22 mouse cellular contexts compared by ENCODE assay signal in genomic region chr1:58138986-58139385, GRCm38 (mm10). TPM values are rescaled to one million over a fixed set of nuclear protein-coding genes. Genes with fewer than 3 reads are reported as not detected.
DNase-seq lines count a peak whose midpoint lies in the region; ATAC-seq and TF ChIP-seq lines count a peak whose summit lies in the region.
"Had no signal": no experiment of that assay in that cellular context is flagged by ENCODE, and none has a peak within 500 bp of the region (broad histone marks: within the 10 kb centered on the region; RNA-seq: fewer than 3 reads in every experiment).

No protein-coding gene starts in this region.

- no peak overlapping the region for H3K4me3 ChIP-seq in liver, adult 2 months (ENCODE audit: insufficient read depth, low read depth, low read length)
- H3K4me3 ChIP-seq in liver, embryonic 12.5 days = no peak overlapping the region
- no peak overlapping the region for H3K4me3 ChIP-seq in forebrain, embryonic 12.5 days (replicated peaks)
- H3K4me3 ChIP-seq: embryonic facial prominence, embryonic 12.5 days; hindbrain, embryonic 13.5 days; limb, embryonic 12.5 days; midbrain, embryonic 15.5 days had no signal

- peaks cover 8% of the 10 kb centered on the region for H3K4me1 ChIP-seq in liver, adult 2 months (ENCODE audit: control insufficient read depth, insufficient read depth, low read length)
- H3K4me1 ChIP-seq in liver, embryonic 12.5 days = no peaks in the 10 kb centered on the region
- H3K4me1 ChIP-seq in forebrain, embryonic 12.5 days = no peaks in the 10 kb centered on the region; the same call in 1 of the 2 replicates
- H3K4me1 ChIP-seq: embryonic facial prominence, embryonic 12.5 days; hindbrain, embryonic 13.5 days; midbrain, embryonic 15.5 days had no signal

- H3K9ac ChIP-seq in liver, adult 2 months (ENCODE audit: low read depth, low read length) = no peak overlapping the region
- H3K9ac ChIP-seq in liver, embryonic 12.5 days = no peak overlapping the region
- H3K9ac ChIP-seq in forebrain, embryonic 12.5 days = no peak overlapping the region
- H3K9ac ChIP-seq: embryonic facial prominence, embryonic 12.5 days; forebrain, postnatal 0 days; hindbrain, embryonic 13.5 days; limb, embryonic 12.5 days; midbrain, embryonic 15.5 days had no signal

- no peak for ATAC-seq in liver, embryonic 12.5 days
- ATAC-seq in Patski = no peak
- no peak for ATAC-seq in forebrain, embryonic 12.5 days (ENCODE audit: low FRiP score)
- ATAC-seq: CD4-positive, CD25-positive, alpha-beta regulatory T cell, adult 4 months; forebrain, postnatal 0 days; midbrain, embryonic 15.5 days had no signal

- peaks cover 73% of the 10 kb centered on the region for H3K36me3 ChIP-seq in liver, adult 2 months (ENCODE audit: control insufficient read depth, insufficient read depth, low read length)
- no peaks in the 10 kb centered on the region for H3K36me3 ChIP-seq in liver, embryonic 12.5 days
- no peaks in the 10 kb centered on the region for H3K36me3 ChIP-seq in forebrain, embryonic 12.5 days (replicated peaks)
- H3K36me3 ChIP-seq: embryonic facial prominence, embryonic 12.5 days; hindbrain, embryonic 13.5 days; limb, embryonic 12.5 days; midbrain, embryonic 15.5 days had no signal

- DNase-seq in liver, adult 2 months (ENCODE audit: extremely low read depth, low read depth, low spot score) = no peak
- DNase-seq in thymus, postnatal 4 days = peak; percentile 17
- no peak for DNase-seq in thymus, postnatal 36 days
- DNase-seq in Patski (ENCODE audit: low read depth, low spot score) = no peak
- DNase-seq in adrenal gland, adult (ENCODE audit: inconsistent age in 2 of 2, low spot score in 1 of 2) = no peak
- DNase-seq: adrenal gland, postnatal 10 days; cerebellum, adult 11-12 months; forebrain, postnatal 0 days; gastrocnemius, postnatal 10 days; heart, postnatal 10 days; kidney, adult 11 months; kidney, postnatal 10 days; retina, postnatal 1 day; spleen, adult 18-20 months; thymus, postnatal 25 days had no signal

- H3K27me3 ChIP-seq in liver, adult 2 months (ENCODE audit: control insufficient read depth, insufficient read depth, low read length) = no peaks in the 10 kb centered on the region
- no peaks in the 10 kb centered on the region for H3K27me3 ChIP-seq in liver, embryonic 12.5 days (replicated peaks)
- peaks cover 14% of the 10 kb centered on the region for H3K27me3 ChIP-seq in Patski
- no peaks in the 10 kb centered on the region for H3K27me3 ChIP-seq in forebrain, embryonic 12.5 days
- H3K27me3 ChIP-seq: embryonic facial prominence, embryonic 12.5 days; hindbrain, embryonic 13.5 days; limb, embryonic 12.5 days; midbrain, embryonic 15.5 days had no signal

- 93% methylated on average over 9 of the region's 9 CpGs for WGBS in liver, adult 2 months
- 70% methylated on average over 9 of the region's 9 CpGs for WGBS in liver, embryonic 12.5 days (ENCODE audit: insufficient replicate concordance)
- 90% methylated on average over 9 of the region's 9 CpGs for WGBS in forebrain, embryonic 12.5 days

- in situ Hi-C loops in Patski (cut with MboI; ENCODE audit: low pct_unique_long_range_greater_than_20kb) = no loop called here

- peak; percentile 14; the same call in 1 of the 2 replicates for TF ChIP-seq CTCF in liver, adult 2 months (IDR thresholded peaks at IDR 0.05; ENCODE audit: low read depth, low read length)
- peak; percentile 45 for TF ChIP-seq CTCF in Patski (IDR thresholded peaks at IDR 0.05)

- no peak overlapping the region for H3K27ac ChIP-seq in liver, adult 2 months (replicated peaks; ENCODE audit: insufficient read depth, low read depth, low read length)
- no peak overlapping the region for H3K27ac ChIP-seq in liver, embryonic 12.5 days
- no peak overlapping the region for H3K27ac ChIP-seq in forebrain, embryonic 12.5 days
- H3K27ac ChIP-seq: embryonic facial prominence, embryonic 12.5 days; hindbrain, embryonic 13.5 days; limb, embryonic 12.5 days; midbrain, embryonic 15.5 days had no signal

- no peak for TF ChIP-seq POLR2A in liver, adult 2 months (IDR thresholded peaks at IDR 0.05; ENCODE audit: extremely low read depth, insufficient read depth, low read length)

- peaks cover 12% of the 10 kb centered on the region; the same call in 1 of the 2 replicates for H3K9me3 ChIP-seq in liver, embryonic 12.5 days (replicated peaks)
- H3K9me3 ChIP-seq in forebrain, embryonic 12.5 days = peaks cover 5% of the 10 kb centered on the region; the same call in 1 of the 2 replicates
- H3K9me3 ChIP-seq: embryonic facial prominence, embryonic 12.5 days; hindbrain, embryonic 13.5 days; midbrain, embryonic 15.5 days had no signal

- POLR2A ChIA-PET in Patski (lab: Charles Lee) = no interaction called here

- CTCF ChIA-PET in Patski (lab: Charles Lee) = interaction anchor here (1.5 kb wide), 1 partner anchor 23 kb away, joined by 3 read pairs; no protein-coding TSS in a partner anchor

- H3K79me2 ChIP-seq in liver, adult 2 months (ENCODE audit: control insufficient read depth, insufficient read depth, low read length) = no peaks in the 10 kb centered on the region

- no peak overlapping the region for H3K4me2 ChIP-seq in liver, embryonic 12.5 days
- no peak overlapping the region for H3K4me2 ChIP-seq in forebrain, embryonic 12.5 days
- H3K4me2 ChIP-seq: embryonic facial prominence, embryonic 12.5 days; hindbrain, embryonic 13.5 days; limb, embryonic 12.5 days; midbrain, embryonic 15.5 days had no signal

RNA-seq across cellular contexts. Expression of gene Aox3, which starts 26.1 kb away (rescaled TPM):
- total RNA-seq in liver, adult 2 months (2014; rRNA removed) = 244 and 296 TPM in 2 replicates
- polyA plus RNA-seq in liver, adult 2 months (2012; rRNA removed) = 56.6 and 59.0 TPM in 2 replicates
- 0.02 TPM in 1 of 2 replicates, not detected in the other for polyA plus RNA-seq in liver, embryonic 12.5 days (2016; fragmentation: Nextera tagmentation; extraction: Ambion mirVana)
- polyA plus RNA-seq in Patski (2021) = 0.10 TPM
- 0.20 and 0.29 TPM in 2 replicates for polyA plus RNA-seq in forebrain, embryonic 12.5 days (2016; fragmentation: Nextera tagmentation; extraction: Ambion mirVana)
- polyA plus RNA-seq: CD4-positive, CD25-positive, alpha-beta regulatory T cell, adult 4 months had no signal

Comparison
In these comparisons a context has a peak if more than half of its experiments do, and no peak if none do; other contexts are left out.
1. RNA of gene Aox3, which starts 26.1 kb away (polyA plus RNA-seq): 56.6 to 59.0 TPM in liver, adult 2 months; 0.20 to 0.29 TPM in forebrain, embryonic 12.5 days, 0.10 TPM in Patski (single experiment) and 0.02 TPM in liver, embryonic 12.5 days; every median in the first group is over 10 times any median in the second.